Mouse (Mus musculus) MEL-GATA-1-ER (cell line): ENCODE data around the gene Cramp1l.

Experiments used
- DNase-seq: peaks from one replicate; pipeline ENCODE4 v3.0.0-alpha.2; 2012; ENCODE audit warnings: low read depth; ENCODE audit errors: extremely low read depth

Gene Cramp1l

DNA sequence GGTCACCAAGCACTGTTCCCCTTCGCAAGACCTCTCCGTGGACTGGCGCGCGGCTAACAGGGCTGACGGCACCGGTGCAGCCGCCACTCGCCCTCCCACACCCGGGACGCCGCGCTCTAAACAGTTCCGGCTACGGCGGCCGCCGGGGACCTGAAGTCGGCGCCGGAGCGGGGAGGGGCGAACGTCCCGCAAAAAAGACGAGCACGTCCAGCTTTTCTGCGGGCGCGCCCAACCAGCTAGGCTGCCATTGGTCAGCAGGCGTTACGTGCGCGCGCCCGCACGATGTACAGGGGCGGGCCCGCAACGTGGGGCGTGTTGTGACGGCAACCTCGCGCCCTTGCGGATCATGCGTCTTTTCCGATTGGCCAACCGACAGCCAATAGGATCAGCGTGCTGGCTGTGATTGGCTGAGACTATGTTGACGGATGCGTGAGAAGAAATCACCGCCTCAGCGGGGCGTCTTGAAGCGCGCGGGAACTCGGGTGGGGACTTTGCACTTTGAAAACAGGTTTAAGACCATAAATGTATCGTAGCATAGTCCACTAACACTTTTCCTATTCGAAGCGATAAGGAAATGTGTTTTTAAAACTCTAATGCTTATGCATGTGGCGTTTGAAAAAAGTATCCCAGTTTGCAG lies at the start of gene Cramp1l, which contains the start of gene Ift140:
Cramp1l (minus strand) TSS at position 134 of the 637 bp plus-strand sequence.
Ift140 (plus strand) TSS at position 431 of the 637 bp plus-strand sequence.
- peak; percentile 87 for DNase-seq

- DNase-seq: no peak
Observed at GRCm38 (mm10) chr17:25065189-25065588, 49.6 kb upstream of the Cramp1l start.

GRCm38 (mm10) chr17:25064351-25064750 lies 48.8 kb upstream of the Cramp1l start:
- DNase-seq: no peak

DNA sequence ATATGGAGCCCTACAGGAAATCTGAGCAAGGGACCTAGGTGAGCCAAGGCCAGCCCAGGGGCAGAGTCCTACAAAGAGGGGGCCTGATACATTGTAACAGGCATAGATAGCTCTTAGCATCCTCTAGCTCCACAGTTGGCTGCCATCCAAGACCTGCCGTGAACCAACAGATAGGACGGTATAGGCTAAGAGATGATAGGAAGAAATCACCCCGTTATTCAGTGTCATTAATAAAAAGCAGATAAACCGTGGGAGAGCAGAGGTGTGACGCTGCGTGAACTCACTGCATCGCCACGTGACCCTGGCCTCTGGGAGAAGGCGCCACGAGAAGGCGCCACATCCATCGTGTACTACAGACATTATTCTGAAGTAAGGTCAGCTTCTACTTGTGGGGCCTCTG lies 48.3 kb upstream of the Cramp1l start:
- DNase-seq: no peak

DNA sequence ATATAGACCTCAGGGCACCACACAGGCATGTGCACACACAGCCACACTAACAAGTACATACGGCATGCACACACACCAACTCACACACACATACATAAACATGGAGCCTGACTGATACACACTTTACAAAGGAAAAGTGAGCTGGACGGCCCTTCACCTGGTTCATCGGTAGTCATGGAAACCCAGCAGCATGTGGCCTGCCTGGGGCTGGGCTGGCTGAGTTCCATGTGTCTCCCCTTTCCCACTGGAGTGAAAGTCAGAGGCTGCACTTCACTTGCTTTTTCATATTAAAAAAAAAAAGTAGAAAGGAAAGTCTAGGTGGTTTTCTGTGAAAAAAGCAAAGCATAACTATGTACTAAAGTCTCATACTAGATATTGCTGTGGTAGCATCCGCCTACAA lies 47.7 kb upstream of the Cramp1l start:
- no peak for DNase-seq

DNA sequence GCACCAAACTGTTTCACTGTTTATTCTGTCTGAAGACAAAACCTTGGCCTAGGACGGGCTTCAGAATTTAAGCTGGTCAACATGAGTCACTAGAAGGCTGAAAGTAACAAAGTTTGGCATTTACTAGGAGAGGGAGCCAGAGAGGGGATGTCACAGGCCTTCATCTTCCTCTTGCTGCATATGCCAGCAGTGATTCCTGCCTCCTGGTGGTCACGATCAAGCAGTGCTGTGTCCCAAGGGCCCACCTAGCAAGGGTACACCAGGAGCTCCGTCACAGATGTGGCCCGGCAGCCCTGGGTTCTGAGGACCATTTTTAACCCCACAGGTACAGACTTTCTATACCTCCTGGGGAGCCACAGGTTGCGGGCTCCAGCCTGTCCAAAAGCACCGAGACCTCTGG lies 41.5 kb upstream of the Cramp1l start:
- DNase-seq: no peak

DNA sequence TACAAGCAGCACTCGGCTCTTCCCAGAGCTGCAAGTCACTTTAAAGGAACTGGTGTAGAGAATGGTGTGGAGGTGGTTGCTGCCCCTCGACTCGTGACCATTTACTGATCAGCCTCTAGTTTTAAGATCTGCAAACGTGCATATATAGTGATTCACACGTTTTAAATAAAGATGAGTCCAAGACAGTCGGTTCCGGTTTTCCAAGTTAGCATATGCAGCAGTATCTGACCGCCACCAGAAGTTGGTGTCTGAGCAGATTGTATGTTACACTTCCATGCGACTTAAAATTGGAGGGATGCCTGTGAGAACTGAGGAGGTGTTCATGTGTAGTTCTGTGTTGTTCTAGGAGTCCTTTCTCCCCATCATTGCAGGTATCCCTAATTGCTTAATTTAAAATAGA lies 37.7 kb upstream of the Cramp1l start:
- DNase-seq: no peak

GRCm38 (mm10) chr17:25047143-25047542 lies 31.6 kb upstream of the Cramp1l start:
- no peak for DNase-seq

- DNase-seq: no peak
Observed at GRCm38 (mm10) chr17:25045281-25045680, 29.7 kb upstream of the Cramp1l start.

DNA sequence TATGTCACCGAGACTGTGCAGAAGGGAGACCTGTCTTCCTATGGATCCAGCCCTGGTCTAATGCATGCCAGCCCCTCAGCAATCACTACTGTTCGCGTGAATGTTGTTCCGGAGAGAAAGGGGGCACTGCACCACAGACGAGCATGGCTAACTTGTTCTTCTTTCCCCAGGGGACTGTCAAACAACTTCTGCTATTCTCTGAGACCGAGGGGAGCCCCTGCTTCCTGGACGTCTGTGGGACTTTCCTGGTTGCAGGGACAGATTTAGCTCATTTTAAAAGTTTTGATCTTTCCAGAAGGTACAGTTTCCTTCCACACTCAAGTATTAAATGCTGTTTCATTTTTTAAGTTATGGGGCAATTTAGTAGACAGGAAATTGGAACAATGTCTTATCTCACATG lies 29.3 kb upstream of the Cramp1l start:
- DNase-seq: no peak

DNA sequence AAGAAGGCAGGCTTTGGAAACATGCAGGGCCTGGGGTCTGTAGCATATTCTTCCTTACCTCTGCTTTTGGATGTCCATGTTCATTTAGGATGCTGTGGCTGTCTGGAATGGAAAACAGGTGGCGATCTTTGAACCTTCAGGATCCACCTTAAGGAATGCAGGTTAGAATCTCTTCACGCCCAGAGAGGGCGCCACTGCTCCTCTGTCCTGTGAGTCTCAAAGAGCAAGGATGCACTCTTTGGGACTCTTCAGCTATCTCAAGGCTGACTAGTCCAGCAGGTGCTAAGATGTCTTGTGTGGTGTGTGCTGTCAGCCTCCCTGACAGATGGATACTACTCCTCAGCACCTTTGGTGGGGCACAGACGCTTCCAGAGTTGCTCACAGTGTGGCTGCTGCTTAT lies 20.6 kb upstream of the Cramp1l start:
- DNase-seq: no peak

DNA sequence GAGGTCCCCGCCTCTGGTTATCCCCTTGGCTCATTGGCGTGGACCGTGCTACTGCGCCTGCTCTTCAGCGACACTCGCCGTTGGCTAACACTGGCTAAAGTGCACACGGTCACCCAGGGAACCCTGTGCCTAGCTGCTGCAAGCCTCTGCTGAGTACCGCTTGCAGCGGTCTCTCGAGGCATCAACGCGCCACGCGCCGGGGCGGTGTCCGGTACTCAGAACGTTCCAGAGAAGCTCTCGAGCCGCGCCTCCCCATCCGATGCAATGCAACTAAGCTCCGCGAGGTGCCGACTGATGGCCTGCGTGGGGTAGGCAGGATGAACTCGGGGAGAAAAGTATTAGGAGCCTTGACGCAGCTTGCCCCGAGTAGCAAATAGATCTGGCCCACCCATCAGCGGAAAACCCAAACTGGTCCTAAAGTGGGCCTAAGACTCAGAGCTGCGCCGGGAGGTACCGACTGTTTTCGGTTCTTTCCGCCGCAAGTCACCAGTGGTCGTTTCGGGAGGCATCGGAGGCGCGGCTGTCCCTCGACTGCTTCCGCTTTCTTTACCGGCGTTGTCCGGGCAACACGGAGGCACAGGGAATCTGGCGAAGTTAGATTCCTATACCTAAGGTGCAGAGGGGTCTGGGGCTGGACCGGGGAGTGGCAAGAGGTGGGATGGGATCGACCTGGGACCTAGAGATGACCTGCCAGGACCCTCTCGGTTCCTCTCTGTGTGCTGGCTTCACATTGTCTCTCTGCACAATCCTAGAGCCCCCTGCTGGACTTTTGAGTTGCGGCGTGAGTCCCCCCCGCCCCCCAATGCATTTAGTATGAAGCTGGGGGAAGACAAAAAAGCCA lies 924 bp upstream of the Cramp1l start:
- no peak for DNase-seq

GRCm38 (mm10) chr17:25014841-25015570 lies 582 bp downstream of the Cramp1l start:
- DNase-seq: no peak

DNA sequence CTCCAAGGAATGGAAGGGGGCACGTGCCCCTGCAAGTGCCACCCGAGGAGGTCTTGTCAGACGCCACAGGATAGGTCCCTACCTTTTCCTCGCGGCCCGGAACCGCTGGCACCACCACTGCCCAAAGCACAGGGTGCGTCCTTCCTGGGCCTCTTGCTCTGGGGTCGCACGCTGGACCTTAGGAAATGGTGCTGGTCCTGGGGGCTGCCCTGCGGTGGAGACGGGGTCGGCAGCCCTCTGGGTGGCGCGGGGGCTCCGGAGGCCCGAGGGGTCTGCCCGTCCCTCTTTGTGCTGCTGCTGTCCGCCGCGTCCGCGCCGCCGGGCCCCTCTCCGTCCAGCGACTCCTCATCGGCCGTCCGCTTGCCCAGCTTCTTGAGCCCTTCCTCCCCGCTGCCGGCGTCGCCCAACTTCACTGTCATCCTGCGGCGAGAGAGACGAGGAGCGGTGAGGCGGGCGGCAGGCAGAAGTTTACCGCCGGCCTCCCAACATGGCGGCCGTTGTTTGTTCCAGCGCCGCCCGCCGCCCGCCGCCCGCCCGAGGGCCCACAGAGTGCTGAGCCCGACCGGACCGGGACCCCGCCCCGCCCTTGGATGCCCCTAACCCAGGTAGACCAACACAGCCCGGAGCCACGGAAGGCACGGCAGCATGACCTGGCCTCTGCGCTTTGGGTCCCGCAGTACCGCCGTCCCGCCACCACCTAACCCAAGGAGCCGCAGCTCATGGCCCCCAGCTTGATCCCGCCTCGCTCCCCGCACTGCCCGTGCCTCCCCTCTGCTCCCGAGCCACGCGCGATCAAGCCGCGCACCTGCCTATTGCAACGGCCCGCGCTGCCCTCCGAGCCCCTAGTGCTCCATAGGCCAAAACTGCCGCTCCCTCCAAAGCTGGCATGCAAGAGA lies 1.7 kb downstream of the Cramp1l start:
- no peak for DNase-seq

DNA sequence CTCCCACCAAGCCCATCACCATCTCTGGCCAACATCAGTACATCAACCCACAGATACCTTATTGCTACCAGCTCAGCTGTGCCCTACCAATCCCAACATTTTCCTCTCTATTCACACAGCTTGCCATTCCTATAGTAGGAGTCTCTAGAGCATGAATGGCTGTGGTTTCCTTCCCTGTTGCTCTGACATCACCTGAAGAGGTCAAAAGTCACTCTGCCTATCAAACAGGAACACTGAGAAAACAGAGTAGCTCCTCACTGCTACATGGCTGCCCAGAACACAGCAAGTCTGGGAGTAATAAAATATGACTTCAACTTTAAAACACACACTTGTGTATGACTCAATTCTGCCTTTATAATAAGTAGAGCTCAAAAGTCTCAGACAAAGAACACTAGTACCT lies 8.1 kb downstream of the Cramp1l start:
- no peak for DNase-seq

GRCm38 (mm10) chr17:25005102-25005501 lies 10.5 kb downstream of the Cramp1l start:
- DNase-seq: no peak

- DNase-seq: no peak
Observed at GRCm38 (mm10) chr17:24994721-24995120, 20.9 kb downstream of the Cramp1l start.

- DNase-seq: no peak
Observed at GRCm38 (mm10) chr17:24987221-24987620, 28.4 kb downstream of the Cramp1l start.

GRCm38 (mm10) chr17:24960852-24961715 lies 54.5 kb downstream of the Cramp1l start:
- DNase-seq: peak; percentile 2
